Mouse (Mus musculus): Measurements from ENCODE around the gene Ugt1a1.
"Not testable (repeated sequence)": the region's sequence is repeated elsewhere in the genome, so short reads cannot be mapped to it uniquely, and the experiment has no call there.

Ugt1a1 gene

GRCm38 (mm10) chr1:88211812-88212211, at the start of gene Ugt1a1:
Gene Ugt1a1, plus strand, starts transcription at chr1:88211959.
- DNase-seq (ENCODE audit: low spot score in 2 of 2): no peak

GRCm38 (mm10) chr1:88165711-88166110, 46.0 kb upstream of the Ugt1a1 start, which contains the start of gene Ugt1a5:
Gene Ugt1a5, plus strand, starts transcription at chr1:88166012.
- DNase-seq (ENCODE audit: low spot score in 2 of 2): no peak

DNA sequence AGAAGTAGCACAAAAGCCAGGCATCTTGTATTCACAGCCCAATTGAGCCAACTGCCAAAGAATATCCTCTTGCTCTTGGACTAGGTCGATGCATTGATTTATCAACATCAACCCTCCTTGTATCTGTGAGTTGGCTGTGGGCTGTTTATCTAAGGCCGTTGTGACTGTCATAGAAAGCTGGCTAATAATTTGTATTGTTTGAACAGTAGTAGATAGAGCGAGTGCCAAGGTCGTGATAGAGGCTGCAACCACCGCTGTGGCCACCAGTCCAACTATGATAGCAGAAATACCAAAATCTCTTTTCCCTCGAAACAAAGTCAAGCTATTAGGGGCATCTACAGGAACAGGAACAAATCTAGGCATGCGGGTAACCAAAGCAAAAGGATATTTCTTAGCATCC, 39.6 kb upstream of the Ugt1a1 start:
- not testable (repeated sequence) for DNase-seq (ENCODE audit: low spot score in 2 of 2)

DNA sequence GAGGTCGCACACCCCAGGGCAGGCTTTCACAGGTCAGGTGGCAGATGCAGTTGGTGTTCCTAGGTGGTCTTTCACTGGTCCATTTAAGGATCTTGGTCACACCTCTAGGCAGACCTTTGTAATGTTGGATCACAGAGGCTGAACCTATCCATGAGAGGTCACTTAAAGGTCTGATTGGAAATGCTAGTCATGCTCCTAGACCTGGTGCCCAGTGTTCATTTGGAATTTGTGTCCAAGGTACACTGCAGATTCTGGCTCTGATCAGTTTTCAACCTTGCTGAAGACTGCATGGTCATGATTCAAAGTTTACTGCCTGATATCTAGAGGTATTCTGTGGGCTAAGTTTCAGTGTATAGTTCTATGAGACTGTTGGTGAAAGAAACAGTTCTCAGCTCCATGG, 32.1 kb upstream of the Ugt1a1 start:
- DNase-seq (ENCODE audit: low spot score in 2 of 2): no peak

GRCm38 (mm10) chr1:88186325-88186935, 25.3 kb upstream of the Ugt1a1 start:
- no peak for DNase-seq (ENCODE audit: low spot score in 2 of 2)

DNA sequence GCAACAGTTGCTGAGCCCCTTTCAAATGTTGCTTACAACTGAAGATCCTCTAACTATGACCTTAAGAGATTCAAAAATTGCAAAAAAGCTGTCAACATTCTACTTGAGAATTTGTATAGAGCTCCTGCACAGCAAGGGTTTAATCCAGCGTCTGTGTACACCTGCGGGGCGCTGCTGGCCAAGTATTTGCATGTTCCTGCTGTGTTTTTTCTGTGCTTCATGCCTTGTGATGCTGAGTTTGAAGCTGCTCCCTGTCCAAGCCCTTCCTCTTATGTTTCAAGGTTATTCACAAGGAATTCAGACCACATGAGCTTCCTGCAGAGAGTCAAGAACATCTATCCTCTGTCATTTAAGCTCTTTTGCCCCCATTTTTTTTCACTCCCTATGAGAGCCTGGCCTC, 19.6 kb upstream of the Ugt1a1 start:
- DNase-seq (ENCODE audit: low spot score in 2 of 2): no peak

GRCm38 (mm10) chr1:88195687-88196086, 16.1 kb upstream of the Ugt1a1 start:
- no peak for DNase-seq (ENCODE audit: low spot score in 2 of 2)

GRCm38 (mm10) chr1:88197443-88197842, 14.3 kb upstream of the Ugt1a1 start:
- DNase-seq (ENCODE audit: low spot score in 2 of 2): no peak

GRCm38 (mm10) chr1:88199996-88200395, 11.8 kb upstream of the Ugt1a1 start:
- DNase-seq (ENCODE audit: low spot score in 2 of 2): no peak

- no peak for DNase-seq (ENCODE audit: low spot score in 2 of 2)
Observed at GRCm38 (mm10) chr1:88200456-88200855, 11.3 kb upstream of the Ugt1a1 start, which contains the start of gene Ugt1a2. Gene Ugt1a2, plus strand, starts transcription at chr1:88200601.

- peak; percentile 66 to 73 for DNase-seq (ENCODE audit: low spot score in 2 of 2)
Observed at GRCm38 (mm10) chr1:88205294-88205922, 6.4 kb upstream of the Ugt1a1 start, which contains the start of gene Dnajb3. Gene Dnajb3, minus strand, starts transcription at chr1:88205782.

- DNase-seq (ENCODE audit: low spot score in 2 of 2): no peak
Observed at GRCm38 (mm10) chr1:88206843-88207479, 4.8 kb upstream of the Ugt1a1 start.

GRCm38 (mm10) chr1:88212341-88213045, 734 bp downstream of the Ugt1a1 start:
- DNase-seq (ENCODE audit: low spot score in 2 of 2): no peak

GRCm38 (mm10) chr1:88213061-88213460, 1.3 kb downstream of the Ugt1a1 start:
- DNase-seq (ENCODE audit: low spot score in 2 of 2): no peak

- DNase-seq (ENCODE audit: low spot score in 2 of 2): no peak
Observed at GRCm38 (mm10) chr1:88213766-88214461, 2.2 kb downstream of the Ugt1a1 start.

DNA sequence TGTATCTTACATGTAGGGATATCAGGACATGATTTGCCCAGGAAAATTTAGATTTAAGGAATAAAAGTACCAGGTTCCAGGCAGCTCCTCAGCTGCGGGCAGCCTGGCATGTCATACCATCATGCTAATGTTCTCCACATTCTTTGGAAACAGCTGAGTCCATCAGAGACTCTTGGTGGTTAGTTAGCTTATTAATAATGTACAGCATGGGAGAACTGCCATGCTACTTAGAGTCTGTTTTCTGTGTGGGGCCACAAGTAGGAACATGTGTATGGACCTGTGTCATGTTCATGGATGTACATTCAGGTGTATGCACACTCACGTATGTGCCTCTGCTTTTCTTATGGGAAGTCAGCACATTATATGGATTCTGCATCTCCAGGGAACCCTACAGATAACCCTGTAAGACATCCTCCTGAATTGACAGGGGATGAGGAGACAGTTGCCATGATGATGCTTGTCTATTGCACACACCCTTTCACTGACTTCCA, 2.7 kb downstream of the Ugt1a1 start:
- no peak for DNase-seq (ENCODE audit: low spot score in 2 of 2)

DNA sequence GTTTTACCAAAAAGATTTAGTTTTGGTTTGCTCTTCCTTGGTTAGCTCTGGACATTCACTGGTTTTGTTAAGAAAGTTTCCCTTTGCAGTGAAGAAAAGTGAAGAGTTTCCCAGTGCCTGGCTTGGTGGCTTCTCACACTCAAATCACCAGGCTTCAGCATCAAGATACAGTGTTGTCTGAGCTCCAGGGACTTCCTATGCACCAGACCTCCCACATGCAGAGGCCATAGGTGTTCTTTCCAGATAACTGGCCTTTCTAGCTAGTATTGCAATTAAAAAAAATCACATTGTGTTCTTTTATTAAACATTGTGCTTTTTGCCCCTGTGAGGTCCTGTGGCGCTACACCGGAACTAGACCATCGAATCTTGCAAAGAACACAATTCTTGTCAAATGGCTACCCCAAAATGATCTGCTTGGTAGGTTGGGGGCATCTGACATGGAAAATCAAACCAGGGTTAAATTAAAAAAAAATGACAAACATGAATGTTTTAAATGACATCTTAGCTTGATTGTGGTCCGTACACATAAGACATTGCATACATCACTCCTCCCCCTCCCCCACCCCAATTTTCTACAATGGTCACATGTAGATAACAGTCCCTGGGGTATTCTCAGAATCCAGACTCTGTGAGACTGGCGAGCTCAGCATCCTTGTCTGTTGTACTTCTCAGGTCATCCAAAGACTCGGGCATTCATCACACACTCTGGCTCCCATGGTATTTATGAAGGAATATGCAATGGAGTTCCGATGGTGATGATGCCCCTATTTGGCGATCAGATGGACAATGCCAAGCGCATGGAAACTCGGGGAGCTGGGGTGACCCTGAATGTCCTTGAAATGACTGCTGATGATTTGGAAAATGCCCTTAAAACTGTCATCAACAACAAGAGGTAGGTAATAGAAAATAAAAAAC, 4.0 kb downstream of the Ugt1a1 start:
- DNase-seq (ENCODE audit: low spot score in 2 of 2): no peak

DNA sequence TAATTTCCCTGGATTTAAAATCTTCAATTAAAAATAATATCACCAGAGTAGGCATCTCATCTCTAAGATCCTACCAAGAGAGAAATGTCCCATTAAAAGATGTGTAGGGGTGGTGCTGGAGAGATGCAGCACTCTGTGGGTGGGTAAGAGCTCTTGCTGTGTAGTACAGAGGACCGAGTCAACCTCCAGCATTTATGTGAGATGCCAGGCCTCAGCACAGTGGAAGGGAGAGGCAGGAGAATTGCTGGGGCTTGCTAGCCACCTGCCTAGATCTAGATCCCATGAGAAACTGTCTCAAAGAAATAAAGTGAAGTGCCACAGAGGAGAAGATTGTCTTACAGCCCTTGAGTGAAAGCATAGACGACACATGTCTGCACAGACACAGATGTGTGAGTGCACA, 4.8 kb downstream of the Ugt1a1 start:
- no peak for DNase-seq (ENCODE audit: low spot score in 2 of 2)

- no peak for DNase-seq (ENCODE audit: low spot score in 2 of 2)
Observed at GRCm38 (mm10) chr1:88217144-88217543, 5.4 kb downstream of the Ugt1a1 start.

DNA sequence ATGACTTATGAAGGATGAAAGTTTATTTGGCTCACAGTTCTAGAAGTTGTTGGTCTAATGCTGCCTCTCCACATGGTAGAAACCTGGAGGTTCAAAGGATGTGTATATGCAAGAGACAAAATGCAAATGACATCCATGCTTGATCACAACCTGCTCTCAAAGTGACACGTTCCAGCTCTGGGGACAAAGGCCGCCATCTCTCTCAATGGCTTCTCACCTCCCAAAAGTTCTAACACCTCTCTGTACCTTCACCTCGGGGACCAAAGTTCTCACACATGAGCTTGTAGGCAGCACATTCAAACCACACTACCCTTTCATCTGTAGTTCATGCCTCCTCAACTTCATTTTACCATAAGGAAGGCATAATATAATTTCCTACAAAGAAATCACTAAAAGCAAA, 5.8 kb downstream of the Ugt1a1 start:
- DNase-seq (ENCODE audit: low spot score in 2 of 2): no peak

DNA sequence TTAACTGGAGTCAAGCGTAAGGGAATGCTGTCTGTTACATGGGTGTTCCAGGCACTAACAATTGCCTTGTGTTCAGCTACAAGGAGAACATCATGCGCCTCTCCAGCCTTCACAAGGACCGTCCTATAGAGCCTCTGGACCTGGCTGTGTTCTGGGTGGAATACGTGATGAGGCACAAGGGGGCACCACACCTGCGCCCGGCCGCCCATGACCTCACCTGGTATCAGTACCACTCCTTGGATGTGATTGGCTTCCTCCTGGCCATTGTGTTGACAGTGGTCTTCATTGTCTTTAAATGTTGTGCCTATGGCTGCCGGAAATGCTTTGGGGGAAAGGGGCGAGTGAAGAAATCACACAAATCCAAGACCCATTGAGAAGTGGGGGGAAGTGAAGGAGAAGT, 6.3 kb downstream of the Ugt1a1 start:
- DNase-seq (ENCODE audit: low spot score in 2 of 2): no peak
